Mouse (Mus musculus) MEL (cell line): Measurements from ENCODE around the gene Ier2. TPM values are rescaled to one million over a fixed set of nuclear protein-coding genes. Genes with fewer than 3 reads are reported as not detected.

Experiments used
- DNase-seq: peaks from one replicate; pipeline ENCODE4 v3.0.0; 2011; ENCODE audit warnings: low read depth, low spot score
- H3K27ac ChIP-seq: 2 replicates; pipeline ENCODE4 v1.5.1; 2012; ENCODE audit warnings: low read depth, mild to moderate bottlenecking, control low read depth, low read length, moderate library complexity; ENCODE audit not compliant: control insufficient read depth
- H3K27me3 ChIP-seq, 2 experiments: fragments of 150-350 bp in 1 of 2; sonication (generic) in 1 of 2; 2 replicates each; pipeline ENCODE4 v1.6.1; 2012; ENCODE audit warnings: low read length in 2 of 2, mild to moderate bottlenecking in 2 of 2, improper control_type of control experiment in 1 of 2, moderate library complexity in 1 of 2; ENCODE audit not compliant: insufficient read depth in 2 of 2, control insufficient read depth in 1 of 2
- H3K36me3 ChIP-seq, 2 experiments: 2 replicates each; pipeline ENCODE4 v1.6.1; 2012 to 2014; ENCODE audit warnings: low read length in 2 of 2, improper control_type of control experiment in 1 of 2, inconsistent platforms in 1 of 2, mild to moderate bottlenecking in 1 of 2; ENCODE audit not compliant: insufficient read depth in 2 of 2, control insufficient read depth in 1 of 2
- H3K4me1 ChIP-seq, 2 experiments: fragments of 150-350 bp in 1 of 2; sonication (generic) in 1 of 2; 2 replicates each; pipeline ENCODE4 v1.6.1; 2012; ENCODE audit warnings: low read length in 2 of 2, improper control_type of control experiment in 1 of 2, mild to moderate bottlenecking in 1 of 2; ENCODE audit not compliant: insufficient read depth in 2 of 2, control insufficient read depth in 1 of 2
- H3K4me3 ChIP-seq, 2 experiments: fragments of 150-350 bp in 1 of 2; sonication (generic) in 1 of 2; 2 replicates each; pipeline ENCODE4 v1.5.1; 2012; ENCODE audit warnings: low read depth in 2 of 2, low read length in 2 of 2, mild to moderate bottlenecking in 2 of 2, moderate library complexity in 2 of 2, control low read depth in 1 of 2, improper control_type of control experiment in 1 of 2; ENCODE audit not compliant: control insufficient read depth in 1 of 2, insufficient read depth in 1 of 2
- H3K79me2 ChIP-seq: 2 replicates; pipeline ENCODE4 v1.6.1; 2012; ENCODE audit warnings: mild to moderate bottlenecking, low read length, moderate library complexity; ENCODE audit not compliant: control insufficient read depth, poor library complexity, insufficient read depth
- H3K9ac ChIP-seq: 2 replicates; pipeline ENCODE4 v1.6.1; 2012; ENCODE audit warnings: low read depth, mild to moderate bottlenecking, control low read depth, low read length, moderate library complexity; ENCODE audit not compliant: control insufficient read depth, poor library complexity, severe bottlenecking
- H3K9me3 ChIP-seq: fragments of 150-350 bp; sonication (generic); replicated peaks from 2 replicates; pipeline ENCODE4 v1.6.1; 2012; ENCODE audit warnings: mild to moderate bottlenecking, low read length, improper control_type of control experiment, moderate library complexity; ENCODE audit not compliant: insufficient read depth
- BHLHE40 ChIP-seq: IDR thresholded peaks from 2 replicates; pipeline ENCODE4 v1.6.1; 2012; ENCODE audit warnings: low read depth, mild to moderate bottlenecking, inconsistent platforms, low read length, improper control_type of control experiment, borderline replicate concordance
- CHD1 ChIP-seq: IDR thresholded peaks from 2 replicates; pipeline ENCODE4 v1.6.1; 2012; ENCODE audit warnings: low read depth, mild to moderate bottlenecking, inconsistent platforms, low read length, improper control_type of control experiment
- CHD2 ChIP-seq: IDR thresholded peaks from 2 replicates; pipeline ENCODE4 v1.6.1; 2011; ENCODE audit warnings: low read length, improper control_type of control experiment
- CTCF ChIP-seq, 3 experiments: IDR thresholded peaks in 2 of 3; conservative IDR thresholded peaks in 1 of 3; 2 replicates each; pipeline ENCODE4 v1.5.1; 2011 to 2012; ENCODE audit warnings: low read length in 3 of 3, low read depth in 2 of 3, mild to moderate bottlenecking in 2 of 3, improper control_type of control experiment in 1 of 3, inconsistent platforms in 1 of 3, mixed read lengths in 1 of 3, moderate library complexity in 1 of 3; ENCODE audit not compliant: control insufficient read depth in 1 of 3, insufficient read depth in 1 of 3, poor library complexity in 1 of 3, severe bottlenecking in 1 of 3
- ELF1 ChIP-seq: IDR thresholded peaks from 2 replicates; pipeline ENCODE4 v1.6.1; 2014; ENCODE audit warnings: low read depth, mild to moderate bottlenecking, inconsistent platforms, low read length, improper control_type of control experiment, moderate library complexity
- EP300 ChIP-seq, 2 experiments: IDR thresholded peaks; 2 replicates each; pipeline ENCODE4 v1.6.1; 2011; ENCODE audit warnings: improper control_type of control experiment in 2 of 2, low read length in 2 of 2, low read depth in 1 of 2, mild to moderate bottlenecking in 1 of 2
- GABPA ChIP-seq: IDR thresholded peaks from 2 replicates; pipeline ENCODE4 v1.6.1; 2012; ENCODE audit warnings: low read depth, mild to moderate bottlenecking, inconsistent platforms, low read length, improper control_type of control experiment, moderate library complexity
- GATA1 ChIP-seq: IDR thresholded peaks from 2 replicates; pipeline ENCODE4 v1.6.1; 2011; ENCODE audit warnings: low read depth, low read length, improper control_type of control experiment
- HCFC1 ChIP-seq: IDR thresholded peaks from 2 replicates; pipeline ENCODE4 v1.6.1; 2012; ENCODE audit warnings: low read depth, mild to moderate bottlenecking, inconsistent platforms, low read length, improper control_type of control experiment, moderate library complexity
- JUND ChIP-seq: IDR thresholded peaks from 2 replicates; pipeline ENCODE4 v1.6.1; 2011; ENCODE audit warnings: low read depth, mild to moderate bottlenecking, improper control_type of control experiment, low read length
- KAT2A ChIP-seq: conservative IDR thresholded peaks from 2 replicates; pipeline ENCODE4 v1.6.1; 2012; ENCODE audit warnings: low read depth, low read length, improper control_type of control experiment, inconsistent platforms
- MAX ChIP-seq: IDR thresholded peaks from 2 replicates; pipeline ENCODE4 v1.6.1; 2011; ENCODE audit warnings: low read length, improper control_type of control experiment
- MAZ ChIP-seq: IDR thresholded peaks from 2 replicates; pipeline ENCODE4 v1.6.1; 2012; ENCODE audit warnings: low read depth, mild to moderate bottlenecking, inconsistent platforms, low read length, improper control_type of control experiment
- MXI1 ChIP-seq: IDR thresholded peaks from 2 replicates; pipeline ENCODE4 v1.6.1; 2011; ENCODE audit warnings: mild to moderate bottlenecking, low read depth, low read length, improper control_type of control experiment
- MYC ChIP-seq: IDR thresholded peaks from 2 replicates; pipeline ENCODE4 v1.6.1; 2011; ENCODE audit warnings: low read depth, mild to moderate bottlenecking, low read length, improper control_type of control experiment, moderate library complexity
- NELFE ChIP-seq: IDR thresholded peaks from 2 replicates; pipeline ENCODE4 v1.6.1; 2011; ENCODE audit warnings: low read depth, low read length, improper control_type of control experiment
- NRF1 ChIP-seq: IDR thresholded peaks from 2 replicates; pipeline ENCODE4 v1.6.1; 2014; ENCODE audit warnings: low read depth, mild to moderate bottlenecking, inconsistent platforms, low read length, improper control_type of control experiment, moderate library complexity; ENCODE audit not compliant: poor library complexity, insufficient read depth, severe bottlenecking
- POLR2A ChIP-seq, 2 experiments: IDR thresholded peaks; 2 replicates each; pipeline ENCODE4 v1.6.1; 2011 to 2012; ENCODE audit warnings: low read length in 2 of 2, mild to moderate bottlenecking in 2 of 2, control low read depth in 1 of 2, improper control_type of control experiment in 1 of 2, low read depth in 1 of 2, moderate library complexity in 1 of 2; ENCODE audit not compliant: control insufficient read depth in 1 of 2, insufficient read depth in 1 of 2, poor library complexity in 1 of 2
- RCOR1 ChIP-seq: IDR thresholded peaks from 2 replicates; pipeline ENCODE4 v1.6.1; 2012; ENCODE audit warnings: low read depth, mild to moderate bottlenecking, inconsistent platforms, low read length, improper control_type of control experiment
- SIN3A ChIP-seq: IDR thresholded peaks from 2 replicates; pipeline ENCODE4 v1.6.1; 2012; ENCODE audit warnings: low read length, improper control_type of control experiment, inconsistent platforms
- SMC3 ChIP-seq: IDR thresholded peaks from 2 replicates; pipeline ENCODE4 v1.6.1; 2011; ENCODE audit warnings: low read depth, low read length, improper control_type of control experiment
- TBP ChIP-seq: IDR thresholded peaks from 2 replicates; pipeline ENCODE4 v1.8.0; 2011; ENCODE audit warnings: low read depth, low read length, improper control_type of control experiment
- USF1 ChIP-seq: IDR thresholded peaks from 2 replicates; pipeline ENCODE4 v1.6.1; 2014; ENCODE audit warnings: low read depth, mild to moderate bottlenecking, inconsistent platforms, low read length, improper control_type of control experiment, moderate library complexity
- USF2 ChIP-seq, 2 experiments: IDR thresholded peaks; 2 replicates each; pipeline ENCODE4 v1.6.1; 2011 to 2012; ENCODE audit warnings: improper control_type of control experiment in 2 of 2, low read length in 2 of 2, borderline replicate concordance in 1 of 2, inconsistent platforms in 1 of 2, low read depth in 1 of 2, mild to moderate bottlenecking in 1 of 2; ENCODE audit not compliant: insufficient read depth in 1 of 2
- ZMIZ1 ChIP-seq: IDR thresholded peaks from 2 replicates; pipeline ENCODE4 v1.6.1; 2012; ENCODE audit warnings: low read depth, mild to moderate bottlenecking, inconsistent platforms, low read length, improper control_type of control experiment, moderate library complexity
- ZNF384 ChIP-seq: IDR thresholded peaks from 2 replicates; pipeline ENCODE4 v1.6.1; 2012; ENCODE audit warnings: low read depth, mild to moderate bottlenecking, inconsistent platforms, low read length, improper control_type of control experiment
- polyA plus RNA-seq, 2 experiments: library from polyadenylated mRNA; stranded (reverse) in 1 of 2; unstranded in 1 of 2; fragments of >175 nt in 1 of 2; fragments of >200 nt in 1 of 2; gene quantifications; 2 replicates each; pipeline versions ENCODE4 v1.2.1 to v1.2.4; 2012; ENCODE audit warnings: low replicate concordance in 2 of 2, low read depth in 1 of 2; ENCODE audit not compliant: insufficient read length in 2 of 2, insufficient read depth in 1 of 2, missing spikeins in 1 of 2
- total RNA-seq: library from RNA; depleted of rRNA; stranded (reverse); fragments of 300-350 nt; gene quantifications from 2 replicates; pipeline ENCODE4 v1.2.3, GENCODE M21; 2012

Ier2 gene
- total and polyA plus RNA-seq, 3 experiments = 22.5 to 258 (median 37.7) TPM

- Histone ChIP-seq H3K36me3 (peaks cover 2 to 13% of the 10 kb centered on the region in 2 experiments), H3K4me1 (0 out of 4 replicates have a peak, but pooled peaks cover 0 to 8% of the 10 kb centered on the region in 2 experiments)
These were observed 30.7 kb upstream of the Ier2 start for GRCm38 (mm10) chr8:84693332-84693731.

GRCm38 (mm10) chr8:84689091-84689915 is 26.7 kb upstream of the Ier2 start:
- Histone ChIP-seq H3K27me3 (no peaks in the 10 kb centered on the region), H3K9ac (peak overlapping the region; percentile 96), H3K4me1 (peaks cover 0 to 15% of the 10 kb centered on the region in 2 experiments; a peak in 2 of 4 replicates), H3K27ac (peak overlapping the region; percentile 82), H3K9me3 (no peaks in the 10 kb centered on the region), H3K36me3 (peaks cover 2 to 19% of the 10 kb centered on the region in 2 experiments), H3K4me3 (peak overlapping the region; percentile 93 to 95), H3K79me2 (peaks cover 55% of the 10 kb centered on the region)
- no peak for TF ChIP-seq GABPA
- peak; percentile 99 for TF ChIP-seq SIN3A
- TF ChIP-seq USF1 = peak; percentile 96
- TF ChIP-seq MAX = peak; percentile 90
- peak; percentile 97 for TF ChIP-seq MYC
- TF ChIP-seq CTCF (IDR thresholded peaks at IDR 0.05 in 2 of 3, conservative IDR thresholded peaks at IDR 0.05 in 1 of 3; ENCODE audit: control insufficient read depth in 1 of 3, insufficient read depth in 1 of 3, low read depth in 2 of 3, low read length in 3 of 3, poor library complexity in 1 of 3, severe bottlenecking in 1 of 3) = peak in 2 of 3 experiments; percentile 29 to 31; a peak in 3 of 6 replicates
- TF ChIP-seq ZNF384 = no peak
- no peak for TF ChIP-seq RCOR1
- peak; percentile 74; the same call in 1 of the 2 replicates for TF ChIP-seq KAT2A
- TF ChIP-seq CHD2 = no peak
- peak; percentile 51 to 77; a peak in 2 of 4 replicates for TF ChIP-seq POLR2A (IDR thresholded peaks at IDR 0.05; ENCODE audit: control insufficient read depth in 1 of 2, insufficient read depth in 1 of 2, low read depth in 1 of 2, low read length in 2 of 2, poor library complexity in 1 of 2)
- TF ChIP-seq SMC3 = no peak
- TF ChIP-seq NRF1 = peak; percentile 56; the same call in 1 of the 2 replicates
- TF ChIP-seq MXI1 = peak; percentile 100
- TF ChIP-seq EP300 (IDR thresholded peaks at IDR 0.05; ENCODE audit: low read depth in 1 of 2, low read length in 2 of 2) = 0 out of 4 replicates have a peak, but pooled peaks of 1 of the 2 experiments have one; percentile 6
- peak; percentile 52; the same call in 1 of the 2 replicates for TF ChIP-seq NELFE
- TF ChIP-seq USF2 (IDR thresholded peaks at IDR 0.05; ENCODE audit: borderline replicate concordance in 1 of 2, insufficient read depth in 1 of 2, low read depth in 1 of 2, low read length in 2 of 2) = peak; percentile 63 to 85
- no peak for TF ChIP-seq BHLHE40
- TF ChIP-seq TBP = peak; percentile 84
- TF ChIP-seq HCFC1 = peak; percentile 95
- no peak for TF ChIP-seq ZMIZ1
- no peak for TF ChIP-seq GATA1
- peak; percentile 77 for TF ChIP-seq ELF1
- DNase-seq = peak; percentile 96

More at GRCm38 (mm10) chr8:84693332-84693731, 30.7 kb upstream of the Ier2 start:
- Histone ChIP-seq H3K9me3 (no peaks in the 10 kb centered on the region), H3K79me2 (peaks cover 21% of the 10 kb centered on the region), H3K27ac (no peak overlapping the region), H3K27me3 (no peaks in the 10 kb centered on the region), H3K4me3 (no peak overlapping the region), H3K9ac (no peak overlapping the region)
- TF ChIP-seq SMC3 (no peak), SIN3A (no peak), JUND (no peak), HCFC1 (no peak), BHLHE40 (no peak), CHD1 (no peak), MAZ (no peak)
- no peak for DNase-seq
